Mouse (Mus musculus) heart, adult 2 months (tissue): ENCODE measurements around the gene Dtwd1.

Experiments used
- CTCF ChIP-seq: fragments of 200-600 bp; IDR thresholded peaks from 2 replicates; pipeline ENCODE4 v1.8.1; 2022; ENCODE audit warnings: antibody characterized with exemption, mild to moderate bottlenecking, moderate library complexity
- EP300 ChIP-seq: fragments of 200-500 bp; IDR thresholded peaks from 2 replicates; pipeline ENCODE4 v1.6.1; 2011; ENCODE audit warnings: low read depth, low read length, control low read depth; ENCODE audit not compliant: insufficient read depth
- POLR2A ChIP-seq: fragments of 200-500 bp; IDR thresholded peaks from 2 replicates; pipeline ENCODE4 v1.6.1; 2011; ENCODE audit warnings: mild to moderate bottlenecking, low read depth, low read length, control low read depth; ENCODE audit not compliant: insufficient read depth

DNA sequence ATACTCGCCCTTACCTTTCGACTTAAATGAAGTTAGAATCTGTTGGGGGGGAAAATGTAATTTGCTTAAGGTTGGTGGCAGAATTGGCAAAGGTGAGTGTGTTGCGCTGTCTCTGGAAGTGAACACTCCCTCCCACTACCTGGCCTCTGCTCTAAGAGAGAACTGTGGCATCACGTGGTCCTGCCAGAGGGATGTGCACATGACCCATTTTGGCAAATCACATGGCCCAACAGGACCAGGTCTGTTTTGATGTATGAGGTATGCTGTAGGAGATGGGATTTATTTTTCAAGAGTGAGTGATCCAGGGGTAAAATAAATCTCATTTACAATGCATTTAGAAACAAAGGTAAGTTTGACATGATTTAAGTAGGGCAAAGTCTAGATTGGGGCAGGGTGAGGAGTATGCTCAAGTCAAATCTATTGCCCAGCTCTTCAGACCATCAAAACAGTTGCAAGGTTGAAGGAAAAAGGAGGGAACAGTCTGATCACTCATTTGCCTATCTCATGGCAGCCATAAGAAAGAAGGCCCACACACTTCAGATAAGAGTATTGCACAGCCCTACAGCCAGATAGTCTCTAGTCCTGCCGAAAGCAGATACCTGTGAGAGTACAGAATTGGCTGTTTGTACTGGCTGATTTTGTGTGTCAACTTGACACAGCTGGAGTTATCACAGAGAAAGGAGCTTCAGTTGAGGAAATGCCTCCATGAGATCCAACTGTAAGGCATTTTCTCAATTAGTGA, 13.5 kb downstream of the Dtwd1 start:
- TF ChIP-seq CTCF (no peak), POLR2A (no peak), EP300 (no peak)
